In the genomic region with DNA sequence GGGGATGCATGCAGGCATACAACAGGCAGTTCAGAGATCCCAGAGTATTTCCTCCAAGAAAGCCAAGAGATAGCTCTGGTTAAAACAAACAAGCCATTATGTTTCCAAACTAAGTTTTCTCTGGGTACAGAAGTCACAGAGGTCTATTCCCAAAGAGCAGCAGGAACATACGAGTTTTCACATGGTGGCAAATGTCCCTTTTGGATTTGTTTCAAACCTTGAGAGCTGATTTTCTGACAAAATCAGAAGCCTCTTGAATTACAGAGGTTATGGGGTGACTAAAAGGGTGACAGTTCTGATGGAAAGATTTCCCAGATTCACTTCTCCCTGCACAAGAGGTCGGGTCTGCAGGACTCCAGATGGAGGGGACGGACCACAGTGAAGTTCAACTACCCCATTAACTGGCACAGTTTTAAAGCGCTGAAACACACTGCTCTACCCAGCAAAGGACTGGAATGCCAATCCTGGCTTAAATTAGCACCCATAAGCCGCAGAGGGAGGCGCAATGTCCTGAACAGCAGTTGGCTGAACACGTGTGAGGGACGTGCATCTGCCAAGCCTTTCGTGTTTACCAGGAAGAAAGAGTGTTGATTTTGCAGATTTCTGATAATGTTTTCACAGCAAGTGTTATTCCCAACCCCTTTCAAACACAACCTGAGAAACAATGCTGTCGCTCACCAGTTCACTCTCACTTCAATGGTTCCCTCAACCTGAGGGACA, we compare ENCODE assay signal across 8 mouse cellular contexts. TPM values are rescaled to one million over a fixed set of nuclear protein-coding genes. Genes with fewer than 3 reads are reported as not detected.
DNase-seq lines count a peak whose midpoint lies in the region; ATAC-seq and TF ChIP-seq lines count a peak whose summit lies in the region.

No protein-coding gene starts in this region.

- no peaks in the 10 kb centered on the region for H3K9me3 ChIP-seq in intestine, embryonic 15.5 days
- H3K9me3 ChIP-seq in intestine, postnatal 0 days (ENCODE audit: control insufficient read depth), result no peaks in the 10 kb centered on the region
- H3K9me3 ChIP-seq in heart, embryonic 14.5 days (ENCODE audit: control insufficient read depth, low read length), result peaks cover 4% of the 10 kb centered on the region; the same call in 1 of the 2 replicates

- WGBS in intestine, embryonic 15.5 days, result 76% methylated on average over 10 of the region's 10 CpGs
- 74% methylated on average over 10 of the region's 10 CpGs for WGBS in intestine, postnatal 0 days
- 28% methylated on average over 10 of the region's 10 CpGs for WGBS in heart, embryonic 14.5 days

- H3K36me3 ChIP-seq in intestine, embryonic 15.5 days, result no peaks in the 10 kb centered on the region
- peaks cover 3% of the 10 kb centered on the region; the same call in 1 of the 2 replicates for H3K36me3 ChIP-seq in intestine, postnatal 0 days (ENCODE audit: control insufficient read depth, insufficient read depth)
- H3K36me3 ChIP-seq in heart, embryonic 14.5 days (ENCODE audit: control insufficient read depth, insufficient read depth, low read length), result no peaks in the 10 kb centered on the region

- H3K4me2 ChIP-seq in intestine, embryonic 15.5 days (replicated peaks), result no peak overlapping the region
- H3K4me2 ChIP-seq in intestine, postnatal 0 days (replicated peaks; ENCODE audit: low read depth), result no peak overlapping the region
- H3K4me2 ChIP-seq in heart, embryonic 14.5 days (ENCODE audit: low read length), result peak overlapping the region; percentile 24; the same call in 1 of the 2 replicates

- H3K9ac ChIP-seq in intestine, embryonic 15.5 days, result no peak overlapping the region
- no peak overlapping the region for H3K9ac ChIP-seq in intestine, postnatal 0 days (ENCODE audit: low read depth, low read length)
- peak overlapping the region; percentile 51 for H3K9ac ChIP-seq in heart, embryonic 14.5 days (ENCODE audit: low read length)

- H3K4me3 ChIP-seq in intestine, embryonic 15.5 days (replicated peaks), result no peak overlapping the region
- H3K4me3 ChIP-seq in intestine, postnatal 0 days (ENCODE audit: low read depth, low read length), result no peak overlapping the region
- H3K4me3 ChIP-seq in heart, embryonic 14.5 days (ENCODE audit: control insufficient read depth in 1 of 2, insufficient read depth in 1 of 2, low read depth in 1 of 2, low read length in 2 of 2), result no peak overlapping the region

- H3K27me3 ChIP-seq in intestine, embryonic 15.5 days (replicated peaks), result no peaks in the 10 kb centered on the region
- H3K27me3 ChIP-seq in intestine, postnatal 0 days (replicated peaks; ENCODE audit: control insufficient read depth, insufficient read depth, low read length), result no peaks in the 10 kb centered on the region
- no peaks in the 10 kb centered on the region for H3K27me3 ChIP-seq in heart, embryonic 14.5 days (ENCODE audit: control insufficient read depth, insufficient read depth, low read length)

- no peak overlapping the region for H3K27ac ChIP-seq in intestine, embryonic 15.5 days
- no peak overlapping the region for H3K27ac ChIP-seq in intestine, postnatal 0 days (ENCODE audit: low read depth, low read length)
- H3K27ac ChIP-seq in heart, embryonic 14.5 days (replicated peaks in 1 of 2; ENCODE audit: control insufficient read depth in 1 of 2, insufficient read depth in 1 of 2, low read depth in 2 of 2, low read length in 2 of 2), result peak overlapping the region; percentile 85

- TF ChIP-seq CTCF in intestine, postnatal 0 days (IDR thresholded peaks at IDR 0.05; ENCODE audit: low read depth), result no peak

- peak; percentile 50 for ATAC-seq in intestine, embryonic 15.5 days
- no peak for ATAC-seq in intestine, postnatal 0 days
- ATAC-seq in heart, embryonic 14.5 days (ENCODE audit: insufficient number of reproducible peaks, insufficient read depth, low FRiP score, low read depth), result 0 out of 2 replicates have a peak, but pooled peaks have one; percentile 33
- ATAC-seq in monocyte, adult 5-6 weeks (replicated peaks; ENCODE audit: insufficient number of reproducible peaks, low FRiP score, low TSS enrichment, poor library complexity, severe bottlenecking), result no peak

- H3K4me1 ChIP-seq in intestine, embryonic 15.5 days (replicated peaks), result peaks cover 6% of the 10 kb centered on the region
- peaks cover 7% of the 10 kb centered on the region; the same call in 1 of the 2 replicates for H3K4me1 ChIP-seq in intestine, postnatal 0 days (replicated peaks; ENCODE audit: control insufficient read depth, insufficient read depth, low read length)
- peaks cover 22 to 53% of the 10 kb centered on the region in 2 experiments for H3K4me1 ChIP-seq in heart, embryonic 14.5 days (ENCODE audit: control insufficient read depth in 2 of 2, insufficient read depth in 2 of 2, low read length in 2 of 2)

- peak; percentile 67 for DNase-seq in cerebellum, adult 9-11 months
- peak; percentile 73 for DNase-seq in right cerebral cortex, adult 18-20 months
- DNase-seq in thymus, postnatal 10 days (ENCODE audit: low spot score in 2 of 2), result no peak
- DNase-seq in urinary bladder, postnatal 4 days (ENCODE audit: low spot score in 2 of 2), result no peak

RNA-seq across cellular contexts. Expression of gene Sorbs1, which starts 41.9 kb away (rescaled TPM):
- polyA plus RNA-seq in intestine, embryonic 15.5 days (2015; fragmentation: Nextera tagmentation; extraction: Ambion mirVana), result 72.1 and 76.3 TPM in 2 replicates
- polyA plus RNA-seq in intestine, postnatal 0 days (2015; fragmentation: Nextera tagmentation; extraction: Ambion mirVana), result 73.8 and 86.2 TPM in 2 replicates
- polyA plus RNA-seq in heart, embryonic 14.5 days (2014; fragmentation: Nextera tagmentation; extraction: Ambion mirVana), result 109 and 122 TPM in 2 replicates
- total RNA-seq in monocyte, adult 5-6 weeks (2017), result 12.4 to 20.6 TPM (median 19.8 TPM) in 3 replicates

Comparison
In these comparisons a context has a peak if more than half of its experiments do, and no peak if none do; other contexts are left out.
1. ATAC-seq: peak in intestine, embryonic 15.5 days (single experiment) and heart, embryonic 14.5 days (single experiment); none in intestine, postnatal 0 days (single experiment) and monocyte, adult 5-6 weeks (single experiment).
2. H3K27ac ChIP-seq: peak in heart, embryonic 14.5 days (2 of 2); none in intestine, embryonic 15.5 days (single experiment) and intestine, postnatal 0 days (single experiment).
3. DNase-seq: peak in cerebellum, adult 9-11 months (single experiment) and right cerebral cortex, adult 18-20 months (single experiment); none in thymus, postnatal 10 days (0 of 2) and urinary bladder, postnatal 4 days (0 of 2).